Mouse (Mus musculus): ENCODE measurements around the gene Best1. TPM values are rescaled to one million over a fixed set of nuclear protein-coding genes. Genes with fewer than 3 reads are reported as not detected.

The Best1 gene
- polyA plus RNA-seq, 1 experiment from 2014 or later: 0.42 TPM

DNA sequence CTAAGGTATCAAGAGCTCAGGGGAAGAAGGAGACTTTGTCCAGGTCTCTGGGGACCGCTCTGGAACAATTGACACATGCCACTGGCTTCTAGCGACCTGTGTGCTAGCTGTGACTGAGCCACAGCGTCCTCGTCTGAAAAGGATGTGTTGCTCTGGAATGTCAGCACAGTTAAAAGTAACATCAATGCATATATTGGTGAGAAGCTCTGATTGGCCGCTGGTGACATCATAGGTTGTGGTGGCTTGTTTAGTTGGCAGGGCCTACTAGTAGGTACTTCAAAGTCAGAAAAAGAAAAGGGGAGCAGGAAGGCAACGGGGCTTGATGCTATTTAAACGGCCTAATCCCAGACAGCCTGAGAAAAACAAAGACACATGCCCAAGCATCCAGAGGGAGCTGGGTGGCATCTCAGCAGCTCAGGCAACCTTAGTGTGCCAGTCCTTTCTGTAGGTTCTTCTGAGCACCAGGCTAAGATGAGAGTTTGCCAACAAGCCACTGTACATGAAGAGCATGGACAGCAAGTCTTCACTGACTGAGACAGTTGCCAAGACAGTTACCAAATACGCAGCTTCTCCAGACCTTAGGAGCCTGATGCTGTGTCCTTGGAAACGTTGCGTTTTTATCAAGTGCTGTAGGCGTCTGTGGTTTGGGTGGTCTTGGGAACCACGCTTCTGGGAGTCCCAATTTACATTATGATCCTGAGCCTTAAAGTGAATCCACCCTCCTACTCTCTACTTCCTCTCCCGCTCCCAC, 2.5 kb downstream of the Best1 start:
- no peak overlapping the region for H3K4me3 ChIP-seq (ENCODE audit: low read length)
- H3K9ac ChIP-seq (ENCODE audit: low read depth, low read length): no peak overlapping the region
- no peak overlapping the region for H3K4me2 ChIP-seq (ENCODE audit: low read depth, low read length)
- WGBS: 62% methylated on average over 13 of the region's 13 CpGs
- H3K4me1 ChIP-seq (ENCODE audit: control insufficient read depth, insufficient read depth, low read length): no peaks in the 10 kb centered on the region
- no peak for ATAC-seq
- no peaks in the 10 kb centered on the region for H3K9me3 ChIP-seq (ENCODE audit: control insufficient read depth, low read length)
- H3K36me3 ChIP-seq (ENCODE audit: control insufficient read depth, insufficient read depth, low read length): no peaks in the 10 kb centered on the region
- no peaks in the 10 kb centered on the region for H3K27me3 ChIP-seq (replicated peaks; ENCODE audit: control insufficient read depth, insufficient read depth, low read length)
- H3K27ac ChIP-seq (ENCODE audit: low read length): no peak overlapping the region

DNA sequence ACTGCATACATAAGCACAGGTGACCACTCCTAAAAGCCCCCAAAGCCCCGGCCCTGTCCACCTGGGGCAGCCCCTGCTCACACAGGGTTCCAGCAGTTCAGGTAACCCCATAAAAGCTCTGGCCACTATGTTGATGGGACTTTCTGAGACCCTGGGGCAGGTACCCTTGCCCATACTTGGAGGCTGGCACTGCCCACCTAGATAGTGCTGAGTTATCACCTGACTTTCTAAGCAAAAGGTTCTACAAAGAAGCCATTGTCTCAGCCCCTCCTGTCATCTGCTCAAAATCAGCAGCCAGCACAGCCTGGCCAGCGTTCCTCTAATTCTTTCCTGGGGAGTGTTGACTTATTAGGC, 3.4 kb downstream of the Best1 start:
- Histone ChIP-seq H3K4me2 (ENCODE audit: low read depth, low read length) (no peak overlapping the region), H3K9me3 (ENCODE audit: control insufficient read depth, low read length) (no peaks in the 10 kb centered on the region), H3K27me3 (replicated peaks; ENCODE audit: control insufficient read depth, insufficient read depth, low read length) (no peaks in the 10 kb centered on the region), H3K4me1 (ENCODE audit: control insufficient read depth, insufficient read depth, low read length) (peaks cover 6% of the 10 kb centered on the region), H3K9ac (ENCODE audit: low read depth, low read length) (no peak overlapping the region), H3K27ac (ENCODE audit: low read length) (no peak overlapping the region), H3K4me3 (ENCODE audit: low read length) (no peak overlapping the region), H3K36me3 (ENCODE audit: control insufficient read depth, insufficient read depth, low read length) (no peaks in the 10 kb centered on the region)
- ATAC-seq: no peak
- 58% methylated on average over 2 of the region's 2 CpGs for WGBS

DNA sequence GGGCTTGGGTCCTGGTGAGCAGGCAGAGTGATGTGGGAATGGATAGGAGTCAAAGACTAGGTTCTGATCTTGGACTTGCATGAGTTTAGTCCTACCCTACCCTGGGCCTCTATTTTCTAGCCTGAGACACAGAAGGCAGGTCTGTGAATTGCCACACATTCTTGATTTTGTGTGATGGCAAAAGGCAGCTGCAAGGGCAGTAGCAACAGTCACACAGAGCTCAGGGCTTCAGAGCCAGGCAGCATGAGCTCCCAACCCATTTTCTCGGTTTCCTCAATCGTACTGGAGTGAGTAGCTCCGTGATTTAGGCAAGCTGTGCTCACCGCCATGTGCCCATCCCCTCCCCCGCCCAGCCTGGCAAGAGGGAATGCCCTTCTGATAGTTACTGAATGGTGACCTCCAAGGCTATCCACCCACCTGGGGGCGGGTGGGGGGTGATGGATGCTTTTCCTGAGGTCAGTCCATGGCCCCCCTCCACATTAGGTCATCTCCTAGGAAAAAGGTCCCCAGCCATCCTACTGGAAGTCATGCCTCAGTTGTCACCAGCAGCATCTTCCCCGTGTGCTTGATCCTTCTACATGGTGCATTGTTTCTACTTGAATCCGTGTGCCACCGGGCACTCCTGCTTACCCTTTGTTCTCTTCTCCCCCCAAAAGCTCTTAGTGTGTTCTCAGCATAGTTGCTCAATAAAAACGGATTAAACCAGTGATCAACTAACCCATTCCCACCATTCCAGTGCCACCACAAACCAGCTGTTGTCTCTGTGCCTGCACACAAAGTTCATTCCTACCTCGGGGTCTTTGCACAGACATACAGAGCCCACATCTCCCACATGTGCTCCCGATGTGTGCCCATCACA, 4.0 kb downstream of the Best1 start:
- H3K36me3 ChIP-seq (ENCODE audit: control insufficient read depth, insufficient read depth, low read length): no peaks in the 10 kb centered on the region

DNA sequence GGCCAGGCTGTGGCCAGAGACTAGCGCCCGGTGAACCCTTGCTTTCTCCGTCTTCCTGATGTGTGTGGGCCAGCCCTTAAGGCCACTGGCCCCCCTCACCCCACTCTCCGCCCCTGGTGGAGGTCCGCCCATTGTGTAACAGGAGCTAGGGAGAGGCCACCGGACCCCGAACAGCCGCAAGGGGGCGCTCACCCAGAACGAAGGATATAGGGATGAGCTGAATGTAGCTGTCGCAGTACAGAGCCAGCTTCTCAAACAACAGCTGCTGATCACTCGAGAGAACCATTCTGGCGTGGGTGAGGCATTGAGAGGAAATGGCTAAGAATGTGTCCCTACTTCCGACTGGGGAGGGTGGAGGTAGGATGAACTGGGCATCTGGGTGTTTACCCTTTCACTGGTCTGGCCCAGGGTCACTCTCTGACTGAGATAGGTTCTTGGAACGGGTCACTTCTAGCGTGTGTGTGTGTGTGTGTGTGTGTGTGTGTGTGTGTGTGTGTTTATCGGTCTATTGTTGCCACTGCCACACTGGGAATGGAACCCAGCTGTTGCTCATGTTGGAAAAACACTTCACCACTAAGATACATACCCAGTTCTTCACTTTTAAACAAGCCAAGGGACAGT, 8.3 kb downstream of the Best1 start:
- Histone ChIP-seq H3K9ac (ENCODE audit: low read depth, low read length) (peak overlapping the region; percentile 27; the same call in 1 of the 2 replicates), H3K4me3 (ENCODE audit: low read length) (peak overlapping the region; percentile 27)
- WGBS: 5% methylated on average over 17 of the region's 17 CpGs

More for the DNA sequence above, 4.0 kb downstream of the Best1 start:
- Histone ChIP-seq H3K4me1 (ENCODE audit: control insufficient read depth, insufficient read depth, low read length) (peaks cover 10% of the 10 kb centered on the region), H3K9me3 (ENCODE audit: control insufficient read depth, low read length) (no peaks in the 10 kb centered on the region), H3K27ac (ENCODE audit: low read length) (no peak overlapping the region), H3K4me2 (ENCODE audit: low read depth, low read length) (no peak overlapping the region), H3K9ac (ENCODE audit: low read depth, low read length) (no peak overlapping the region), H3K27me3 (replicated peaks; ENCODE audit: control insufficient read depth, insufficient read depth, low read length) (no peaks in the 10 kb centered on the region), H3K4me3 (ENCODE audit: low read length) (no peak overlapping the region)
- no peak for ATAC-seq
- WGBS: 77% methylated on average over 12 of the region's 12 CpGs

DNA sequence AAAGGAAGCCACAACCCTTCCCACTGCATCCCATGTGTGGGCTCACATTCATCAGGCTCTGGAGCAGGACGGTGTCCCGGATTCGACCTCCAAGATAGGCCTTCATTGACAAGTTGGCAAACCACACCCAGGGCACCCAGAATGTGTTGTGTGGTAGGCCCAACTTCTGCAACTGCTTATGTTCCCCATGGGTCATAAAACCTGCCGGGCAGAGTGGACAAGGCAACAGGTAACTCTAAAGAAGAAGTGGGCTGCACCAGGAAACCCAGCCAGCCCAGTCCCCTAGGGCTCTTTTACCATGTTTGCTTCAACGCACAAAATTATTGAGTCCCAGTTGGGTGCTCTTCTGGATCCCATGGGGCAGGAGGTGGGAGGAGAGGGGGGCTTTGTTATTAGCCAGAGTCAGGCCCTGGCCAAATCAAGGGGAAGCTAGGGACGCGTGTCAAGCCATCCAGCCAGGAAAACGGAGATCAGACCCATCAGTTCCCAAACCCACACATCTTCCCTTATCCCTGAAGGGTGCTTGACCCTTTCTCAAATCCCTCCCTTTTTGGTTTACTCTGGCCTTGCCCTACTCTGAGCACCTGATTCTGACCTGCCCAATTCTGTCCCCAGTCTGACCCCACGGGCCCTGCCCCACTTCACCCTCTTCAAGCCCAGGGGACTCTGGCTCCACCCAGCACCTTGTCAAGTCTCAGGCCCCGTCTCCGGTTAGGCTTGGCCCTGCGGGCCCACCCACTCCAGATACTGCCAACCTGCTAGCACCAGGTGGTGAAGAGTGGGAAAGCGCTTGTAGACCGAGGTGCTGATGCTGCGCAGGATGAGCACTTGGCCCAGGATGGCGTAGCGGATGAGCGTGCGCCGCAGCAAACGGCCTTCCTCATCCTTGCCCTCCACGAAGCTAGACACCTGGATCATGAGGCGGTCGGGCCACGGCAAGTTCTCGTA, 9.1 kb downstream of the Best1 start:
- no peaks in the 10 kb centered on the region for H3K9me3 ChIP-seq (ENCODE audit: control insufficient read depth, low read length)
- H3K36me3 ChIP-seq (ENCODE audit: control insufficient read depth, insufficient read depth, low read length): no peaks in the 10 kb centered on the region
- peak; percentile 38 for ATAC-seq
- peak overlapping the region; percentile 27 for H3K4me3 ChIP-seq (ENCODE audit: low read length)
- 51% methylated on average over 26 of the region's 26 CpGs for WGBS
- peak overlapping the region; percentile 47 for H3K4me2 ChIP-seq (ENCODE audit: low read depth, low read length)
- no peak overlapping the region for H3K27ac ChIP-seq (ENCODE audit: low read length)
- H3K4me1 ChIP-seq (ENCODE audit: control insufficient read depth, insufficient read depth, low read length): peaks cover 12% of the 10 kb centered on the region
- peak overlapping the region; percentile 27; the same call in 1 of the 2 replicates for H3K9ac ChIP-seq (ENCODE audit: low read depth, low read length)
- no peaks in the 10 kb centered on the region for H3K27me3 ChIP-seq (replicated peaks; ENCODE audit: control insufficient read depth, insufficient read depth, low read length)

More for the DNA sequence above, 8.3 kb downstream of the Best1 start:
- Histone ChIP-seq H3K36me3 (ENCODE audit: control insufficient read depth, insufficient read depth, low read length) (no peaks in the 10 kb centered on the region), H3K27me3 (replicated peaks; ENCODE audit: control insufficient read depth, insufficient read depth, low read length) (no peaks in the 10 kb centered on the region), H3K27ac (ENCODE audit: low read length) (no peak overlapping the region), H3K9me3 (ENCODE audit: control insufficient read depth, low read length) (no peaks in the 10 kb centered on the region), H3K4me2 (ENCODE audit: low read depth, low read length) (peak overlapping the region; percentile 47), H3K4me1 (ENCODE audit: control insufficient read depth, insufficient read depth, low read length) (peaks cover 10% of the 10 kb centered on the region)
- ATAC-seq: peak; percentile 84

DNA sequence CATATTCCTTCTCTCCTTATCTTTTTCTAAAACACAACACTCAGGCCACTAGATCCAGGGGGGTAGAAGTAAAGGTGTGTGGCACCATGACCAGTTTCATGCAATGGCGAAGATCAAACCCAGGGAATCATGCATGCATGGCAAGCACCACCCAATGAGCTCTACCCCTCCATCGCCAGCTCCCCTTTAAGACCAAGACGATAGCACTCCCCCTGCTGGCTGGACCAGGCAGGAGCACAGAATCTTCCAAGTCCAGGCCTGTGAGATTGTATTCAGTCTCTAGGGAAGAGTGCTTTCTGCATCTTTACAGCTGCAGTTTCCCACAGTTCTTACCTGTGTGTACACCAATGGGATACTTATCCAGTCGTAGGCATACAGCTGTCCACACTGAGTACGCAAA, 10.1 kb downstream of the Best1 start:
- H3K4me2 ChIP-seq (ENCODE audit: low read depth, low read length): no peak overlapping the region
- no peaks in the 10 kb centered on the region for H3K36me3 ChIP-seq (ENCODE audit: control insufficient read depth, insufficient read depth, low read length)
- peaks cover 12% of the 10 kb centered on the region for H3K4me1 ChIP-seq (ENCODE audit: control insufficient read depth, insufficient read depth, low read length)
- no peak overlapping the region for H3K4me3 ChIP-seq (ENCODE audit: low read length)
- peak; percentile 1; the same call in 1 of the 2 replicates for ATAC-seq
- no peaks in the 10 kb centered on the region for H3K9me3 ChIP-seq (ENCODE audit: control insufficient read depth, low read length)
- H3K27me3 ChIP-seq (replicated peaks; ENCODE audit: control insufficient read depth, insufficient read depth, low read length): no peaks in the 10 kb centered on the region
- H3K27ac ChIP-seq (ENCODE audit: low read length): no peak overlapping the region
- 25% methylated on average over 5 of the region's 5 CpGs for WGBS
- no peak overlapping the region for H3K9ac ChIP-seq (ENCODE audit: low read depth, low read length)

DNA sequence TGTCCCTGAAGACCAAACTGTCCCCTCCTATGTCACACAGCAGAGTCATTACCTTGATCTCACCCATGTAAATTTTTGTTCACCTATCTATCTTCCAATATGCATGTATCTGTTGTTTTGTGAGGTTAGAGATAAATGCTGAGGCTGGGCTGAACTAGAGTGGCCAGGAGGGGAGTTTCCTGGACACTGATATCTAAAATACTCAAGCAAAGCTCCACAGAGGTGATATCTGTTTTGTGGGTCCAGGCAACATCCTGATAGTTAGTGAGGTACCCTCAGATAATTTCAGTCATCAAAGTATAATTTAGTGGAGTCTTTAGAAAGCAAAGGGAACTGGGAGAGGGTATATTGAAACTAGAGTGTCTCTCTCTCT, 11.6 kb downstream of the Best1 start:
- H3K4me1 ChIP-seq (ENCODE audit: control insufficient read depth, insufficient read depth, low read length): peaks cover 12% of the 10 kb centered on the region
- H3K9ac ChIP-seq (ENCODE audit: low read depth, low read length): no peak overlapping the region
- peaks cover 7% of the 10 kb centered on the region for H3K36me3 ChIP-seq (ENCODE audit: control insufficient read depth, insufficient read depth, low read length)
- no peak overlapping the region for H3K27ac ChIP-seq (ENCODE audit: low read length)
- no peaks in the 10 kb centered on the region for H3K27me3 ChIP-seq (replicated peaks; ENCODE audit: control insufficient read depth, insufficient read depth, low read length)
- H3K9me3 ChIP-seq (ENCODE audit: control insufficient read depth, low read length): no peaks in the 10 kb centered on the region
- no peak overlapping the region for H3K4me3 ChIP-seq (ENCODE audit: low read length)
- ATAC-seq: no peak
- H3K4me2 ChIP-seq (ENCODE audit: low read depth, low read length): no peak overlapping the region

DNA sequence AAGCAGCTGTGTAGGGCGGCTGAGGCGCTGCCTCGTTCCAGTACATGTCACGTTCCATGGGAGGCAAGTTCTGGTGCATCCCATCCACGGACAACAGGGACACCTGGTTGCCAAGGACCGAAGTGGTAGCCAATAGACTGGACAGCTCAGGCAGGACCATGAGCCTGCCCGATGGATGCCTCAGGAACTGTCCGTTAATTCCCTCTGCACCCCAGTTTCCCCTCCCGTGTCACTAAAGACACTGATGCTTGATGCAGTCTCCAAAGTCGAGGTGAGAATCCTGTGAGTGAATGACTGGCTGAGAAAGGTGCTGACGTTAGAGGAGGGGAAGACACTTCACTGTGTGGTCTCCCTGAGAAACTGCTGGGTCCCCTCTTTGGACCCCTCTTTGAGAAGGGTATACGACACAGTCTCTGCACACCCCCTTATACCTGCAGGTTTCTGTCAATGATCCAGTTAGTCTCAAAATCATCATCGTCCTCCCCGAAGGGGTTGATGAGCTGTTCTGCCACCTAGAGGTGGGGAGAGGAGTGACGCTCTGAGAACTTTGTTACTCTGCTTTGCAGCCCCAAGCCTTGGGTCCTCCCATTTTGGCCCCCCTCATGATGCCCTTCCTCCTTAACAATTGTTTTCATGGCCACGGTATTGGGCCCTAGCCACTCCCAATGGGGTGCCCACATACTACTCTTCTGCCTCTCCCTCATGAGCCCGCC, 12.1 kb downstream of the Best1 start:
- no peak for ATAC-seq
- no peak overlapping the region for H3K27ac ChIP-seq (ENCODE audit: low read length)
- peaks cover 12% of the 10 kb centered on the region for H3K36me3 ChIP-seq (ENCODE audit: control insufficient read depth, insufficient read depth, low read length)
- no peak overlapping the region for H3K4me2 ChIP-seq (ENCODE audit: low read depth, low read length)
- no peaks in the 10 kb centered on the region for H3K9me3 ChIP-seq (ENCODE audit: control insufficient read depth, low read length)
- WGBS: 68% methylated on average over 17 of the region's 17 CpGs
- H3K4me1 ChIP-seq (ENCODE audit: control insufficient read depth, insufficient read depth, low read length): peaks cover 12% of the 10 kb centered on the region
- no peak overlapping the region for H3K9ac ChIP-seq (ENCODE audit: low read depth, low read length)
- no peaks in the 10 kb centered on the region for H3K27me3 ChIP-seq (replicated peaks; ENCODE audit: control insufficient read depth, insufficient read depth, low read length)
- no peak overlapping the region for H3K4me3 ChIP-seq (ENCODE audit: low read length)

All from intestine, embryonic 16.5 days (tissue).